Mouse (Mus musculus) left cerebral cortex, postnatal 4 days (tissue): ENCODE measurements around the gene Pigu. TPM values are rescaled to one million over a fixed set of nuclear protein-coding genes. Genes with fewer than 3 reads are reported as not detected.
A peak's percentile ranks its signal among the peaks of the same experiment; 100 is the strongest.

ENCODE experiments used
- DNase-seq: peaks from one replicate; pipeline ENCODE4 v3.0.0-alpha.2; 2022
- intact Hi-C: fragments of 180-260 bp; cut with DNase I; formaldehyde crosslinking; loops from one replicate; pipeline ENCODE4 v1.15.1; 2025
- total RNA-seq, 2 experiments: library from RNA; stranded (reverse); gene quantifications; 2 replicates each; pipeline ENCODE4 v1.2.3; 2021

The Pigu gene
- total RNA-seq, 2 experiments from 2014 or later = 34.6 to 38.6 TPM

GRCm38 (mm10) chr2:155369333-155369883 lies 12.2 kb upstream of the Pigu start:
- intact Hi-C loops = no loop called here
- DNase-seq = peak; percentile 74

GRCm38 (mm10) chr2:155367635-155368284 lies 10.5 kb upstream of the Pigu start:
- DNase-seq = no peak
- intact Hi-C loops = no loop called here

DNA sequence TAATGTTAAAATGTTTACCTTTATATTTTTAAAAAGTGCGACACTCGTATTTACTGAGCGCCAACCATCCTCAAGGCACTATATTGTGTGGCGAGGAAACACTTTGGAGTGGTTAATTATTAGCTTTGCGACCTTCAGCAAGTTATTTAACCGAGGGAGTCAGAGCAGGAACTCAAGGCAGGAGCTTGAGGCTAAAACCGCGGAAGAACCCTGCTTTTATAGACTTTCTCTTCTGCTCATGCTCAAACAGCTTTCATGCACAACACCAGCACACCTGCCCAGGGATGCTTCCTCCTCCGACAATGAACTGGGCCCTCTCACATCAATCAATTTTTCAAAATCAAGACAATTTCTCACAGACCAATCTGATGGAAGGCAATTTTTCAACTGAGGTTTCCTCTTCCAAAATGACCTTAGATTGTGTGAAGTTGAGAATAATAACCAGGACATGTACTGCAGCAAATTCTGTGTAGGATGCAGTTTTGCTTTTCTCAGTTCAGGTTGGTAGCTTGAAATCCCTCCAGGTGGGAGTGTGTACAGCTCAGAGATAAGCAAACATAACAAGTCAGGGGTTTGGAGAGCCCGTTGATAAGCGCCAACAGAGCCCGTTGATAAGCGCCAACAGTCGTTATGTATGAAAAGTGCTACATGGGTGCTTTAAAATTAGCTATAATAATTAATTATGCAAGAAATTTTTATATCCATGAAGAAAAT lies 613 bp upstream of the Pigu start:
- intact Hi-C loops = no loop called here
- DNase-seq = no peak

GRCm38 (mm10) chr2:155354402-155354801 lies 2.8 kb downstream of the Pigu start:
- intact Hi-C loops = no loop called here
- DNase-seq = no peak

DNA sequence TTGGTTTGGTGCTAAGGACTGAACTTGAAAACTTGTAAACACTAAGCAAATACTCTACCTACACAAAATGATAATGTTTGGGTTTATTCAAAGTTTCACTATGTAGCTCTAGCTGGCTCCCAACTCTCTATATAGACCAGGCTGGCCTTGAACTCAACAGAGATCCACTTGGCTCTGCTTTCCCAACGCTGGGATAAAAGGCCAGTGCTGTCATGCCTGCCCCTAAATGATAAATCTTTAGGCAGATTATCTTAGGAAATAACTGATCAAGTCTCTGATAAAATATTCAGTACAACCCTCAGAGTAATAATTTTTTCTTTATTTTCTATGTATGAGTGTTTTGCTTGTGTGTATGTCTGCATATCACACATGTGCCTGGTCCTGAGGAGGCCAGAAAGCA lies 10.6 kb downstream of the Pigu start:
- intact Hi-C loops = no loop called here
- no peak for DNase-seq

GRCm38 (mm10) chr2:155340166-155340565 lies 17.1 kb downstream of the Pigu start:
- DNase-seq = no peak
- intact Hi-C loops = no loop called here

DNA sequence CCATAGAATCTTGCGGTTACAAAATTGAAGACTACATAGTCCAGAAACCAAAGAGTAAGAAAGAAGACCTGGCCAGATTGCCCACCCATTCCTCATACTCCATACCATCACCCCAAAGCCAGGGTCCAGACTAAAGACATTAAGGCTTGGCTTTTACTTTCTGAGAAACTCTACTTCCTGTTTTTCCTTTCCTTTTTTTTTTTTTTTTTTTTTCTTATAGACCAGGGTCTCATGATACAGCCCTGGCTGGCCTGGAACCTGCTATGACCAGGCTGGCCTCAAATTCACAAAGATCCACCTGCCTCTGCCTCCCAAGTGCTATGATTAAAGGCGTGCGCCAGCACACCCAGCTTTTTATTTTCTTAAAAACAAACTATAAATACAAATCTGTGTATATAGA lies 21.0 kb downstream of the Pigu start:
- DNase-seq = no peak
- intact Hi-C loops = no loop called here

GRCm38 (mm10) chr2:155335231-155335630 lies 22.0 kb downstream of the Pigu start:
- intact Hi-C loops = no loop called here
- no peak for DNase-seq

DNA sequence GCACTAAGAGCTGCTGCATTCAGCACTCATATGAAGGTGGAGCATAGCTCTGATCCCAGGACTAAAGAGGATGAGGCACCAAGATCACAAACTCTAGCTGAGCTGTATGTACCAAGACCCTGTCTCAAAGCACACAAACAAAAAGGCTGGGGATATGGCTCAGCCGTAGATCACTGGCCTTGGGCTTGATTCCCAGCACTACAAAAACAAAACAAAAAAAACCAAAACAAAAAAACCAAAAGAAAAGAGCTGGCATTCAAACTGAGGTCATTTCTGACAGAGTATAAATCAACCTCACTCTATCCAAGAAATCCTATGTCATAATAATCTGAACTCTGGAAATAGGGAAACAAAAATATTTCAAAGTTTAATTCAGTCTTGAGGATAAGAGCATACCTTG lies 23.8 kb downstream of the Pigu start:
- no peak for DNase-seq
- intact Hi-C loops = no loop called here

GRCm38 (mm10) chr2:155331351-155331750 lies 25.9 kb downstream of the Pigu start:
- DNase-seq = no peak
- intact Hi-C loops = no loop called here

DNA sequence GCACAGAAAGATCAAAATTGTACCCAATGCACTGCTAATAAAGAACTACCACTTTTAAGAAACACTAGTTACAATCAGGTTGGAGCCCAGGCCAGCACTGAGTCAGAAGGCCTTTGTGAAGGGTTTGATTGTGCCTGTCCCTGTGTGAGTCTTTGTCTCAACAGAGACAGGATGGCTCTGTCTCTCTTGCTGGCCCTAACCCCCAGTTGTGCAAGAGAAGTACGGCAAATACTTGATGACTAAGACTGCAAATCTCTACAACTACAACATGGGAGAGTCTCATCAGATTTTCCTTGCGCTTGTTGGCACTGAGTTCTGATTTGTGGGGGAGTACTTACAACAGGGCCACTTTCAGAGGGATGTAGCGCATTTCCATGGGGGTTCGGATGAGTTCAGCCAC lies 26.4 kb downstream of the Pigu start:
- DNase-seq = no peak
- intact Hi-C loops = no loop called here

DNA sequence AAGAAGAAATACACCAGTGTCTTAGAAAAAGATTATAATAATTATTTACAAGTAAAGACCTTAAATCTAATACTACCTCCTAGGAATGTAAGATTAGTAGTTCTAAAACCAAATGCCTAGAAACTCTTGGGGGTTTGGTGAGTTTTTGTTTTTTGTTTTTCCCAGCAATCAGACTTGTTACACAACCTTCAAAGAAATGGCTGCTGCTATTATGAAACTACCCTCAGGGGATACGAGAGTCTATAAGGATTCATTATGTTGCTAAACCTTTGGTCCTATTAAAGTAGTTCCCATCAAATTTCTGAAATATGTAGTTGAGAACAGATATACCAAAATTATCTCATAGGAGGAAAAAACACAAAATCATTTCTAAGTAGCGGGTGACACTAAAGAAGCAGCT lies 27.5 kb downstream of the Pigu start:
- no peak for DNase-seq
- intact Hi-C loops = no loop called here

GRCm38 (mm10) chr2:155328906-155329305 lies 28.3 kb downstream of the Pigu start:
- no peak for DNase-seq
- intact Hi-C loops = no loop called here

GRCm38 (mm10) chr2:155327906-155328305 lies 29.3 kb downstream of the Pigu start:
- intact Hi-C loops = no loop called here
- DNase-seq = no peak

- intact Hi-C loops = no loop called here
- no peak for DNase-seq
Observed at GRCm38 (mm10) chr2:155326001-155326400, 31.2 kb downstream of the Pigu start.

- no peak for DNase-seq
- intact Hi-C loops = no loop called here
Observed at GRCm38 (mm10) chr2:155320596-155320995, 36.6 kb downstream of the Pigu start.

DNA sequence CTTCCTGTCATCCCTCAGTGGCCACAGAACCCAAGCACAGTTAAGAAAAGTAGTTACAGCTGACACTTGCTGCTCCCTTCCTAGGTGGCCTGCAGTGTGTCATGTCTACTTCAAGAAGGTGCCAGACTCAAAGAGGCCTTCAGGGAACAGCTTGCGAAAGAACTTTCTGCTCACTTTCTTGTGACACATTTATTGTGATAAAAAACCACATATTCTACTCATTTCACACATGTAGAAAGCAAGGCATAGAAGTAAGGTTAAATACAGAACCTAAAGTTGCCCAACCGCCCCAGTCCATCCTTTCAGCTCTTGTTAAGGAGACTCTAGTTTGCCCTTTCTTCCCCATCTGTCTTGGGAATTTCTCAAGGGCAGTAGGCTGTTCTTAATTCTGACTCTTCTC lies 38.6 kb downstream of the Pigu start:
- DNase-seq = no peak
- intact Hi-C loops = no loop called here

DNA sequence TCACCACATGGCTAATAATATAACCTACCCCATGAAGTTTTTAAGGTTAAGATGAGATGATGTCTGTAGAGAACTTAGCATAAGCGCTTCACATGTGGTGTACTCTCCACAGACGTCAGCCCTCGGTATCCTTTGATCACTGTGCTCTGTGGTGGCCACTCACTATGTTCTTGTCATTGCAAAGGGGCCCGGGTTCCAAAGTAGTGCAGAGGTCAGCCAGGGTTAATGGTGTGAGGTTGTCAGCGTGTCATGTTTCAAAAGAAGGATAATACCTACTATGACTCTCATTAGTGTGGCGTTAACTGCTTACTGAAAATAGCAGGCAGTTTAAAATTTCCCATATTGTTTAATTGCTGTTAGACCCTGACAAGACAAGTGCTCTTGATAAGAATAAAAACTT lies 43.6 kb downstream of the Pigu start:
- intact Hi-C loops = no loop called here
- DNase-seq = no peak

DNA sequence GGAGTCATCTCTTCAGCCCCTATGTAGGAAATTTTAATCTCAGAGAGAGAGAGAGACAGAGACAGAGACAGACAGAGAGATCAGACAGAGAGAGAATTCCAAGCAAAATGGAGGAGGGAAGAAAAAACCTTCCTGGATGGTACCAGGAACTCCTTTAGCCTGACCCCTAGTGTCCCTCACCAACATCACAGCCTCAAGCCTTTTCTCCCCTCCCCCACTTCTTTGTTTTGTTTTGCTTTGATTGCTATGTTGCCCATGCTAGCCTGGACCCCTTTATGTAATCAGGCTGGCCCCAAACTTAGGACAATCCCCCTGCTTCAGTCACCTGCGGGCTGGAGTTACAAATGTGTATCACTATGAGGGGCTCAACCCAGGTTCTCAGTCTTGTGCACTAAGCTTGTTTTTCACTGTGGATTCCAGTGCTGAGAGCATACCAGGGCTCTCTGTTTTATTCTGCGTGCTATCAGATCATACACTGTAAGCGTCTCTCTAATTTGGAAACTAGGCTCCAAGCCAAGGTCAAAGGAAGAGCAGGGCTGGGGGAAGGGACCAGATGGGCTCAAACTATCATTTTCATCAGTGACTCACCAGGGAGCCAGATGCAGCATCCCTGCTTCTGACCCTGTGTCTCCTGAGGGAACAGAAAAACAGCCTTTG lies 48.2 kb downstream of the Pigu start:
- no peak for DNase-seq
- intact Hi-C loops = no loop called here

DNA sequence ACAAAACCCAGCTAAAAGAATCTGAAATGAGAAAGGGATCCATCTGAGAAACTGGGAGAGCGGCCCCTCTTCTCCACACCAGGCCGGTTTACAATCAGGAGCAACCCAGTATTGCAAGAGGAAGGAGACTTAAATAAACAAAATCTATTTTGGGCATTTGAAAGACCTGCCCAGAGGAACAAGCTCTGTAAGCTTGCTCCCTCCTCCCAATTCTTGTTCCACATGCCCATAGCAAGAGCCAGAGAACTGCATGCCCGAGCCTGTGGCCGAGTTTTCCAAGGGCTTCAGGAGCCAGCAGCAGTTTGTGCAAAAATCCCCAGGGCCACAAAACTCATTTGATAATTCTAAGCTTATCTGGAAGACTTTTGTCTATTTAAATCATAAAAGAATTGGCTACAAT lies 57.7 kb downstream of the Pigu start:
- intact Hi-C loops = loop anchor here (10.0 kb wide), 1 partner anchor 465 kb away; no protein-coding TSS in a partner anchor
- DNase-seq = no peak

- no peak for DNase-seq
- intact Hi-C loops = loop anchor here (10.0 kb wide), 1 partner anchor 469 kb away; no protein-coding TSS in a partner anchor
Observed at GRCm38 (mm10) chr2:155295453-155295852, 61.8 kb downstream of the Pigu start.

- intact Hi-C loops = loop anchor here (10.0 kb wide), 1 partner anchor 471 kb away; no protein-coding TSS in a partner anchor
- DNase-seq = no peak
Observed at GRCm38 (mm10) chr2:155293946-155294345, 63.3 kb downstream of the Pigu start.
